Mouse (Mus musculus): ENCODE data around the gene Extl1.

Gene Extl1

GRCm38 (mm10) chr4:134314081-134314655 is 69.5 kb downstream of the Extl1 start:
- DNase-seq (ENCODE audit: extremely low spot score): no peak

GRCm38 (mm10) chr4:134312901-134313300 is 70.7 kb downstream of the Extl1 start:
- no peak for DNase-seq (ENCODE audit: extremely low spot score)

DNA sequence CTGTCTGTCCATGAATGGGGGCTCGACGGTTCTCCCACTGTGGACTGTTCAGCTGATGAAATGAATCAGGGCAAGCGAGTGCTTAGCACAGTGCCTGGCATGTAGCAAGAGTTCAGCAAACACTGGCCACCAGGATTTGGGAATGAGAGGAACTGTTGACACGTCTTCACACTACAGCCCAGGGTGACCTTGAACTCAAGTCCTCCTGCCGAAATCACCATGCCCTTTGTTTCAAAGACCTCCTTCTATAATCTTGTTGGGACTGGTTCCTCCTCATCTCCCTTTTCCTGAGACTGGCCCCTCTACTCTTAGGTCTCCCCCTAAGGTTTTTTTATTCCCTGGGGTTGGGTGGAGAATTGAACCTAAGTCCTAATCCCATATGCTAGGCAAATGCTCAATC is 71.3 kb downstream of the Extl1 start:
- no peak for DNase-seq (ENCODE audit: extremely low spot score)

DNA sequence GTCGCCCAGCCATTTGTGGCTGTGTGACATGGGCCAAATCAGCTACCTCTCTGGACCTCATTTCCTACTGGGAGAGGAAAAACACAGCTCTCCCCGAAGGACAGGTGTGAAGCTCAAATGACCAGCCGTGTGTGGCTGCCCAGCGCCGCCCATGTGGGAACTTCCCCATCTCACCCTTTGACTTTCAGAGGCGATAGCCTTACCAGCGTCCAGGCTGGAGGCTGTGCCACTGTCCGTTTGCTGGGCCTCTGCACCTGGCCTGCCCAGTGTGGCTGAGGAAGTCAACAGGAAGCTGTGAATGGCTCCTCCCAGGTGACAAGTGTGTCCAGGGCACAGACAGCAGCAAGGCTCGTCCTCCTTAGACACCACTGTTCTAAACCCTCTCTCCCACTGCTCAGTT is 71.9 kb downstream of the Extl1 start:
- DNase-seq (ENCODE audit: extremely low spot score): no peak

DNA sequence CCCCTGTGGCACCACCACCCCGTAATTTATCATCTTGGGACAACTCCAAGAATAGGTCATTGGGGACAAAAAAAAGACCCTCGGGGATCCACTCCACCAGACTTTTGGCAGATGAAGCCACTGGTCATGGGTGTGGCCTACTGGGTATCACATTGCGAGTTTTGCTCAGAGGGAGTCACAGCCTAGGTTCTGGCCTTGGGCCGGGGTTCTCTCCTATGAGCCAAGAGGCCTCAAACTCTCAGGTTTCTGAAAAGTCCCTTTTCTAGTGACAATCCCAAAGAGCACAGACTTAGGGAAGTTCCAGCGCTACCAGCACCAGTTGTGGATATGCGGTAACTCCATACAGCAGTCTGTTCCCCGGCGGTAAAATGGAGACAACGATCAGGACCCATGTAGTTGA is 73.0 kb downstream of the Extl1 start:
- DNase-seq (ENCODE audit: extremely low spot score): no peak

- no peak for DNase-seq (ENCODE audit: extremely low spot score)
Measured at GRCm38 (mm10) chr4:134310106-134310505, 73.5 kb downstream of the Extl1 start.

- peak; percentile 56 for DNase-seq (ENCODE audit: extremely low spot score)
Measured at GRCm38 (mm10) chr4:134307367-134308072, 76.1 kb downstream of the Extl1 start.

GRCm38 (mm10) chr4:134306963-134307362 is 76.7 kb downstream of the Extl1 start:
- no peak for DNase-seq (ENCODE audit: extremely low spot score)

All from embryo, embryonic 9.5 days (tissue).